Mouse (Mus musculus) midbrain, embryonic 12.5 days (tissue): Measurements from ENCODE around the gene Gm11037. TPM values are rescaled to one million over a fixed set of nuclear protein-coding genes. Genes with fewer than 3 reads are reported as not detected.

Experiments used
- ATAC-seq: fragments of 200-750 bp; cut with Nextera tagmentation; 2 replicates; pipeline ENCODE4 v1.8.0; 2017; ENCODE audit warnings: low read depth, moderate TSS enrichment, moderate library complexity; ENCODE audit not compliant: low FRiP score
- H3K27ac ChIP-seq: fragments of 300-500 bp; sonication (generic); replicated peaks from 2 replicates; pipeline ENCODE4 v1.5.1; 2016; ENCODE audit warnings: mild to moderate bottlenecking
- H3K27me3 ChIP-seq: fragments of 300-500 bp; sonication (generic); 2 replicates; pipeline ENCODE4 v1.6.1; 2016; ENCODE audit warnings: mild to moderate bottlenecking
- H3K36me3 ChIP-seq: fragments of 300-500 bp; sonication (generic); 2 replicates; pipeline ENCODE4 v1.6.1; 2016
- H3K4me1 ChIP-seq: fragments of 300-500 bp; sonication (generic); 2 replicates; pipeline ENCODE4 v1.6.1; 2016
- H3K4me2 ChIP-seq: fragments of 300-500 bp; sonication (generic); replicated peaks from 2 replicates; pipeline ENCODE4 v1.6.1; 2016; ENCODE audit warnings: mild to moderate bottlenecking, moderate library complexity
- H3K4me3 ChIP-seq: fragments of 300-500 bp; sonication (generic); 2 replicates; pipeline ENCODE4 v1.5.1; 2016; ENCODE audit warnings: mild to moderate bottlenecking
- H3K9ac ChIP-seq: fragments of 300-500 bp; sonication (generic); replicated peaks from 2 replicates; pipeline ENCODE4 v1.6.1; 2016; ENCODE audit warnings: mild to moderate bottlenecking, moderate library complexity
- H3K9me3 ChIP-seq: fragments of 300-500 bp; sonication (generic); 2 replicates; pipeline ENCODE4 v1.6.1; 2016; ENCODE audit warnings: mild to moderate bottlenecking
- WGBS: fragments of 180-500 bp; shearing (Covaris S2); methylation state at CpG from one replicate; pipeline ENCODE4 v1.1.7; 2016; 5-methylcytosine and 5-hydroxymethylcytosine counted together
- polyA plus RNA-seq: library from polyadenylated mRNA; unstranded; fragments of >200 nt; fragmentation: Nextera tagmentation; extraction: Ambion mirVana; gene quantifications from 2 replicates; pipeline ENCODE4 v1.2.1, GENCODE M21; 2016

Gene Gm11037
- polyA plus RNA-seq, 1 experiment from 2014 or later = not detected

GRCm38 (mm10) chr2:131175945-131176309, 42.6 kb downstream of the Gm11037 start:
- ATAC-seq = no peak
- Histone ChIP-seq H3K36me3 (peaks cover 18% of the 10 kb centered on the region), H3K27ac (no peak overlapping the region)

GRCm38 (mm10) chr2:131176491-131176890, 43.2 kb downstream of the Gm11037 start:
- 0 out of 2 replicates have a peak overlapping the region, but pooled peaks have one; percentile 82 for H3K4me3 ChIP-seq
- WGBS = 71% methylated on average over 5 of the region's 5 CpGs
- H3K36me3 ChIP-seq = peaks cover 18% of the 10 kb centered on the region
- H3K4me2 ChIP-seq = peak overlapping the region; percentile 96
- H3K27ac ChIP-seq = 0 out of 2 replicates have a peak overlapping the region, but pooled peaks have one; percentile 2
- peaks cover 25% of the 10 kb centered on the region for H3K27me3 ChIP-seq
- H3K9me3 ChIP-seq = no peaks in the 10 kb centered on the region
- H3K4me1 ChIP-seq = peaks cover 53% of the 10 kb centered on the region
- H3K9ac ChIP-seq = peak overlapping the region; percentile 24; the same call in 1 of the 2 replicates
- no peak for ATAC-seq

More at GRCm38 (mm10) chr2:131175945-131176309, 42.6 kb downstream of the Gm11037 start:
- Histone ChIP-seq H3K4me1 (peaks cover 59% of the 10 kb centered on the region), H3K9me3 (no peaks in the 10 kb centered on the region), H3K4me3 (no peak overlapping the region), H3K4me2 (no peak overlapping the region; the same call in 1 of the 2 replicates), H3K27me3 (peaks cover 31% of the 10 kb centered on the region), H3K9ac (no peak overlapping the region)
- 97% methylated on average over 1 of the region's 1 CpGs for WGBS

GRCm38 (mm10) chr2:131177932-131178331, 44.6 kb downstream of the Gm11037 start:
- Histone ChIP-seq H3K4me2 (peak overlapping the region; percentile 96), H3K36me3 (peaks cover 18% of the 10 kb centered on the region), H3K9ac (peak overlapping the region; percentile 91), H3K4me3 (peak overlapping the region; percentile 82), H3K9me3 (no peaks in the 10 kb centered on the region), H3K27me3 (peaks cover 11% of the 10 kb centered on the region), H3K27ac (peak overlapping the region; percentile 30; the same call in 1 of the 2 replicates), H3K4me1 (peaks cover 49% of the 10 kb centered on the region)
- 87% methylated on average over 9 of the region's 9 CpGs for WGBS
- no peak for ATAC-seq

- Histone ChIP-seq H3K36me3 (peaks cover 18% of the 10 kb centered on the region), H3K27ac (peak overlapping the region; percentile 88), H3K9ac (peak overlapping the region; percentile 91), H3K4me1 (peaks cover 45% of the 10 kb centered on the region), H3K27me3 (peaks cover 2% of the 10 kb centered on the region; the same call in 1 of the 2 replicates), H3K4me2 (peak overlapping the region; percentile 96), H3K9me3 (no peaks in the 10 kb centered on the region), H3K4me3 (peak overlapping the region; percentile 82)
- peak; percentile 1; the same call in 1 of the 2 replicates for ATAC-seq
- WGBS = 27% methylated on average over 26 of the region's 26 CpGs
Observed at GRCm38 (mm10) chr2:131178828-131179245, 45.5 kb downstream of the Gm11037 start.

GRCm38 (mm10) chr2:131179246-131179886, 46.1 kb downstream of the Gm11037 start:
- peaks cover 18% of the 10 kb centered on the region for H3K36me3 ChIP-seq
- peak overlapping the region; percentile 96 for H3K4me2 ChIP-seq
- peak overlapping the region; percentile 91 for H3K9ac ChIP-seq
- H3K9me3 ChIP-seq = no peaks in the 10 kb centered on the region
- peak overlapping the region; percentile 82 for H3K4me3 ChIP-seq
- peak overlapping the region; percentile 88 for H3K27ac ChIP-seq
- under 1% methylated on average over 66 of the region's 67 CpGs for WGBS
- peak; percentile 50 for ATAC-seq
- peaks cover 40% of the 10 kb centered on the region for H3K4me1 ChIP-seq
- no peaks in the 10 kb centered on the region for H3K27me3 ChIP-seq

- H3K36me3 ChIP-seq = peaks cover 18% of the 10 kb centered on the region
- no peaks in the 10 kb centered on the region for H3K27me3 ChIP-seq
- no peaks in the 10 kb centered on the region for H3K9me3 ChIP-seq
- H3K4me2 ChIP-seq = peak within 1 kb of the TSS; percentile 96
- H3K4me3 ChIP-seq = peak within 1 kb of the TSS; percentile 82
- H3K4me1 ChIP-seq = peaks cover 38% of the 10 kb centered on the region
- H3K27ac ChIP-seq = peak within 1 kb of the TSS; percentile 88
- 3% methylated on average over 35 of the region's 57 CpGs for WGBS
- peak within 1 kb of the TSS; percentile 91 for H3K9ac ChIP-seq
- ATAC-seq = peak; percentile 86
Observed at GRCm38 (mm10) chr2:131179990-131180587, 46.8 kb downstream of the Gm11037 start, which contains the start of gene Cenpb. Gene Cenpb, minus strand, starts transcription at chr2:131180067.

Other genes starting within 250 kb of the Gm11037 start
- 86.9 and 89.0 TPM in 2 replicates for gene 4930402H24Rik, start 227.1 kb upstream of the Gm11037 start, polyA plus RNA-seq
- gene Atrn, start 227.0 kb upstream of the Gm11037 start, polyA plus RNA-seq = 11.8 and 15.4 TPM in 2 replicates
- gene Gfra4, start 90.4 kb upstream of the Gm11037 start, polyA plus RNA-seq = 5.9 and 6.8 TPM in 2 replicates
- gene Adam33, start 69.7 kb upstream of the Gm11037 start, polyA plus RNA-seq = 2.0 and 2.1 TPM in 2 replicates
- gene Siglec1, start 46.7 kb upstream of the Gm11037 start, polyA plus RNA-seq = 0.13 and 0.27 TPM in 2 replicates
- gene Hspa12b, start 6.2 kb upstream of the Gm11037 start, polyA plus RNA-seq = 6.4 and 7.6 TPM in 2 replicates
- gene 1700037H04Rik, start 26.6 kb downstream of the Gm11037 start, polyA plus RNA-seq = 92.2 and 98.3 TPM in 2 replicates
- gene Cenpb, start 46.6 kb downstream of the Gm11037 start, polyA plus RNA-seq = 16.2 and 17.4 TPM in 2 replicates
- gene Cdc25b, start 53.5 kb downstream of the Gm11037 start, polyA plus RNA-seq = 107 and 111 TPM in 2 replicates
- gene Spef1, start 53.8 kb downstream of the Gm11037 start, polyA plus RNA-seq = 9.0 and 9.7 TPM in 2 replicates
- gene Ap5s1, start 73.6 kb downstream of the Gm11037 start, polyA plus RNA-seq = 25.6 and 28.7 TPM in 2 replicates
- 12.3 and 13.8 TPM in 2 replicates for gene Mavs, start 100.6 kb downstream of the Gm11037 start, polyA plus RNA-seq
- 61.9 and 72.8 TPM in 2 replicates for gene Pank2, start 129.0 kb downstream of the Gm11037 start, polyA plus RNA-seq
- 17.0 and 18.0 TPM in 2 replicates for gene Rnf24, start 219.4 kb downstream of the Gm11037 start, polyA plus RNA-seq